Mouse (Mus musculus) embryo, embryonic 10 days (tissue): ENCODE data around the gene Slc18a3.

Experiments
- DNase-seq: peaks from one replicate; pipeline ENCODE4 v3.0.0-alpha.2; 2015; ENCODE audit warnings: low spot score

Slc18a3 gene

GRCm38 (mm10) chr14:32464601-32465505 lies at the start of gene Slc18a3:
Gene Slc18a3 (minus strand): TSS chr14:32464850.
- DNase-seq: peak; percentile 32

GRCm38 (mm10) chr14:32513336-32514032 lies 48.8 kb upstream of the Slc18a3 start, which contains the start of gene Ercc6:
Gene Ercc6 (plus strand): TSS chr14:32513521.
- peak; percentile 98 for DNase-seq

- no peak for DNase-seq
These were observed 48.3 kb upstream of the Slc18a3 start for GRCm38 (mm10) chr14:32512912-32513311.

GRCm38 (mm10) chr14:32509443-32509961 lies 44.9 kb upstream of the Slc18a3 start:
- no peak for DNase-seq

GRCm38 (mm10) chr14:32508105-32508835 lies 43.6 kb upstream of the Slc18a3 start:
- DNase-seq: no peak

- no peak for DNase-seq
These were observed 42.6 kb upstream of the Slc18a3 start for GRCm38 (mm10) chr14:32507216-32507615.

- no peak for DNase-seq
These were observed 41.7 kb upstream of the Slc18a3 start for GRCm38 (mm10) chr14:32506329-32506728.

- DNase-seq: no peak
These were observed 39.2 kb upstream of the Slc18a3 start for GRCm38 (mm10) chr14:32503897-32504296.

- DNase-seq: no peak
These were observed 38.4 kb upstream of the Slc18a3 start for GRCm38 (mm10) chr14:32502764-32503688.

- no peak for DNase-seq
These were observed 36.7 kb upstream of the Slc18a3 start for GRCm38 (mm10) chr14:32501303-32501702.

- no peak for DNase-seq
These were observed 31.6 kb upstream of the Slc18a3 start for GRCm38 (mm10) chr14:32496115-32496850.

GRCm38 (mm10) chr14:32492521-32492920 lies 27.9 kb upstream of the Slc18a3 start:
- no peak for DNase-seq

GRCm38 (mm10) chr14:32482061-32482460 lies 17.4 kb upstream of the Slc18a3 start:
- peak; percentile 72 for DNase-seq

- DNase-seq: no peak
These were observed 12.9 kb upstream of the Slc18a3 start for GRCm38 (mm10) chr14:32477581-32477980.

GRCm38 (mm10) chr14:32476559-32476958 lies 11.9 kb upstream of the Slc18a3 start:
- DNase-seq: no peak

- DNase-seq: peak; percentile 77
These were observed 8.3 kb upstream of the Slc18a3 start for GRCm38 (mm10) chr14:32472996-32473395.

- DNase-seq: peak; percentile 89
These were observed 3.0 kb upstream of the Slc18a3 start for GRCm38 (mm10) chr14:32467606-32468005.

- no peak for DNase-seq
These were observed 1.2 kb upstream of the Slc18a3 start, which contains the start of gene Chat for GRCm38 (mm10) chr14:32465889-32466288. Gene Chat (minus strand): TSS chr14:32465989.

- no peak for DNase-seq
These were observed 838 bp upstream of the Slc18a3 start for GRCm38 (mm10) chr14:32465506-32465870.
